Comparison of ENCODE assay signal across 9 mouse cellular contexts in genomic region chr3:144628005-144628914, GRCm38 (mm10). TPM values are rescaled to one million over a fixed set of nuclear protein-coding genes. Genes with fewer than 3 reads are reported as not detected.
A peak's percentile ranks its signal among the peaks of the same experiment; 100 is the strongest.
DNase-seq lines count a peak whose midpoint lies in the region; ATAC-seq lines count a peak whose summit lies in the region.
"Had no signal": no experiment of that assay in that cellular context is flagged by ENCODE, and none has a peak within 500 bp of the region (broad histone marks: within the 10 kb centered on the region; RNA-seq: fewer than 3 reads in every experiment).

No protein-coding gene starts in this region.

- H3K9me3 ChIP-seq in embryonic facial prominence, embryonic 14.5 days (ENCODE audit: control insufficient read depth, low read length) = 0 out of 2 replicates have a peak, but pooled peaks cover 4% of the 10 kb centered on the region
- H3K9me3 ChIP-seq in liver, embryonic 16.5 days (replicated peaks; ENCODE audit: control insufficient read depth, low read length) = no peaks in the 10 kb centered on the region
- no peaks in the 10 kb centered on the region for H3K9me3 ChIP-seq in midbrain, embryonic 15.5 days
- H3K9me3 ChIP-seq in midbrain, embryonic 16.5 days (replicated peaks; ENCODE audit: control insufficient read depth, low read length, poor library complexity, severe bottlenecking) = no peaks in the 10 kb centered on the region
- H3K9me3 ChIP-seq: embryonic facial prominence, embryonic 12.5 days had no signal

- no peaks in the 10 kb centered on the region for H3K36me3 ChIP-seq in embryonic facial prominence, embryonic 14.5 days (ENCODE audit: control insufficient read depth, insufficient read depth, low read length)
- no peaks in the 10 kb centered on the region for H3K36me3 ChIP-seq in liver, embryonic 16.5 days (ENCODE audit: control insufficient read depth, insufficient read depth)
- no peaks in the 10 kb centered on the region for H3K36me3 ChIP-seq in midbrain, embryonic 15.5 days (replicated peaks)
- H3K36me3 ChIP-seq in midbrain, embryonic 16.5 days (ENCODE audit: control insufficient read depth, insufficient read depth, low read length) = no peaks in the 10 kb centered on the region
- H3K36me3 ChIP-seq: embryonic facial prominence, embryonic 12.5 days had no signal

- no peak overlapping the region for H3K27ac ChIP-seq in embryonic facial prominence, embryonic 14.5 days (replicated peaks; ENCODE audit: low read depth, low read length)
- H3K27ac ChIP-seq in liver, embryonic 16.5 days (ENCODE audit: low read length) = peak overlapping the region; percentile 100
- H3K27ac ChIP-seq in midbrain, embryonic 15.5 days = no peak overlapping the region
- no peak overlapping the region for H3K27ac ChIP-seq in midbrain, embryonic 16.5 days (ENCODE audit: low read length)
- H3K27ac ChIP-seq: embryonic facial prominence, embryonic 12.5 days had no signal

- H3K4me1 ChIP-seq in embryonic facial prominence, embryonic 14.5 days (ENCODE audit: control insufficient read depth, insufficient read depth, low read length) = no peaks in the 10 kb centered on the region
- peaks cover 27% of the 10 kb centered on the region for H3K4me1 ChIP-seq in liver, embryonic 16.5 days (ENCODE audit: control insufficient read depth, low read depth, low read length)
- no peaks in the 10 kb centered on the region for H3K4me1 ChIP-seq in midbrain, embryonic 15.5 days
- no peaks in the 10 kb centered on the region for H3K4me1 ChIP-seq in midbrain, embryonic 16.5 days (ENCODE audit: control insufficient read depth, insufficient read depth, low read length)
- H3K4me1 ChIP-seq: embryonic facial prominence, embryonic 12.5 days had no signal

- H3K27me3 ChIP-seq in embryonic facial prominence, embryonic 14.5 days (replicated peaks; ENCODE audit: control insufficient read depth, insufficient read depth, low read length) = no peaks in the 10 kb centered on the region
- H3K27me3 ChIP-seq in liver, embryonic 16.5 days (ENCODE audit: control insufficient read depth, insufficient read depth, low read depth, low read length) = no peaks in the 10 kb centered on the region
- no peaks in the 10 kb centered on the region for H3K27me3 ChIP-seq in midbrain, embryonic 15.5 days (replicated peaks)
- H3K27me3 ChIP-seq in midbrain, embryonic 16.5 days (ENCODE audit: control insufficient read depth, insufficient read depth, low read depth, low read length) = no peaks in the 10 kb centered on the region
- H3K27me3 ChIP-seq: embryonic facial prominence, embryonic 12.5 days had no signal

- H3K4me3 ChIP-seq in embryonic facial prominence, embryonic 14.5 days (ENCODE audit: low read depth, low read length) = no peak overlapping the region
- peak overlapping the region; percentile 46 for H3K4me3 ChIP-seq in liver, embryonic 16.5 days (ENCODE audit: low read depth, low read length)
- H3K4me3 ChIP-seq in midbrain, embryonic 15.5 days = no peak overlapping the region
- H3K4me3 ChIP-seq in midbrain, embryonic 16.5 days (ENCODE audit: low read depth, low read length) = no peak overlapping the region
- H3K4me3 ChIP-seq: embryonic facial prominence, embryonic 12.5 days had no signal

- 74% methylated on average over 11 of the region's 11 CpGs for WGBS in embryonic facial prominence, embryonic 14.5 days
- 14% methylated on average over 11 of the region's 11 CpGs for WGBS in liver, embryonic 16.5 days (ENCODE audit: insufficient replicate concordance)
- WGBS in midbrain, embryonic 15.5 days = 82% methylated on average over 11 of the region's 11 CpGs
- 85% methylated on average over 11 of the region's 11 CpGs for WGBS in midbrain, embryonic 16.5 days

- H3K4me2 ChIP-seq in embryonic facial prominence, embryonic 14.5 days (ENCODE audit: low read depth, low read length) = no peak overlapping the region; the same call in 1 of the 2 replicates
- H3K4me2 ChIP-seq in liver, embryonic 16.5 days (ENCODE audit: low read depth, low read length) = peak overlapping the region; percentile 78
- no peak overlapping the region for H3K4me2 ChIP-seq in midbrain, embryonic 15.5 days
- H3K4me2 ChIP-seq in midbrain, embryonic 16.5 days (ENCODE audit: low read length) = no peak overlapping the region
- H3K4me2 ChIP-seq: embryonic facial prominence, embryonic 12.5 days had no signal

- ATAC-seq in embryonic facial prominence, embryonic 14.5 days (ENCODE audit: low read depth) = peak; percentile 10; the same call in 1 of the 2 replicates
- ATAC-seq in liver, embryonic 16.5 days (ENCODE audit: low read depth) = peak; percentile 99
- no peak for ATAC-seq in midbrain, embryonic 15.5 days (replicated peaks)
- no peak for ATAC-seq in midbrain, embryonic 16.5 days

- peak; percentile 17 for DNase-seq in thymus, postnatal 14 days
- DNase-seq in thymus, postnatal 10 days (ENCODE audit: low spot score in 2 of 2) = no peak
- no peak for DNase-seq in embryonic facial prominence, embryonic 14.5 days (ENCODE audit: low spot score)
- no peak for DNase-seq in frontal cortex, adult 2 months (ENCODE audit: extremely low spot score in 1 of 2, low spot score in 1 of 2)
- no peak for DNase-seq in ovary, adult 18-20 months (ENCODE audit: low spot score)

- no peak overlapping the region for H3K9ac ChIP-seq in embryonic facial prominence, embryonic 14.5 days (ENCODE audit: low read depth, low read length)
- peak overlapping the region; percentile 68 for H3K9ac ChIP-seq in liver, embryonic 16.5 days (ENCODE audit: low read depth, low read length)
- H3K9ac ChIP-seq in midbrain, embryonic 15.5 days = no peak overlapping the region
- no peak overlapping the region for H3K9ac ChIP-seq in midbrain, embryonic 16.5 days (ENCODE audit: low read depth, low read length)
- H3K9ac ChIP-seq: embryonic facial prominence, embryonic 12.5 days had no signal

RNA-seq across cellular contexts. Expression of gene Selenof, which starts 58.2 kb away (rescaled TPM):
- polyA plus RNA-seq in embryonic facial prominence, embryonic 14.5 days (2014; fragmentation: Nextera tagmentation; extraction: Ambion mirVana) = 552 and 561 TPM in 2 replicates
- 272 and 287 TPM in 2 replicates for polyA plus RNA-seq in liver, embryonic 16.5 days (2015; fragmentation: Nextera tagmentation; extraction: Ambion mirVana)
- polyA plus RNA-seq in frontal cortex, adult 2 months (2012; rRNA removed) = 267 and 289 TPM in 2 replicates
- 501 and 507 TPM in 2 replicates for polyA plus RNA-seq in midbrain, embryonic 15.5 days (2015; fragmentation: Nextera tagmentation; extraction: Ambion mirVana)
- 525 and 552 TPM in 2 replicates for polyA plus RNA-seq in midbrain, embryonic 16.5 days (2015; fragmentation: Nextera tagmentation; extraction: Ambion mirVana)

RNA-seq across cellular contexts. Expression of gene Hs2st1, which starts 58.3 kb away (rescaled TPM):
- polyA plus RNA-seq in embryonic facial prominence, embryonic 14.5 days (2014; fragmentation: Nextera tagmentation; extraction: Ambion mirVana) = 13.7 and 14.4 TPM in 2 replicates
- polyA plus RNA-seq in liver, embryonic 16.5 days (2015; fragmentation: Nextera tagmentation; extraction: Ambion mirVana) = 1.4 and 1.6 TPM in 2 replicates
- polyA plus RNA-seq in frontal cortex, adult 2 months (2012; rRNA removed) = 21.7 and 22.3 TPM in 2 replicates
- polyA plus RNA-seq in midbrain, embryonic 15.5 days (2015; fragmentation: Nextera tagmentation; extraction: Ambion mirVana) = 15.6 and 17.1 TPM in 2 replicates
- 13.9 and 14.5 TPM in 2 replicates for polyA plus RNA-seq in midbrain, embryonic 16.5 days (2015; fragmentation: Nextera tagmentation; extraction: Ambion mirVana)

Comparison
In these comparisons a context has a peak if more than half of its experiments do, and no peak if none do; other contexts are left out.
1. ATAC-seq: peak in embryonic facial prominence, embryonic 14.5 days (single experiment) and liver, embryonic 16.5 days (single experiment); none in midbrain, embryonic 15.5 days (single experiment) and midbrain, embryonic 16.5 days (single experiment).